Mouse (Mus musculus) monocyte, adult 5-6 weeks (primary cell): ENCODE results near the gene Teddm2. TPM values are rescaled to one million over a fixed set of nuclear protein-coding genes. Genes with fewer than 3 reads are reported as not detected.

Experiments used
- ATAC-seq: fragments of 153-309, 156-312 bp; replicated peaks from 2 replicates; pipeline ENCODE4 v1.8.0; 2017; ENCODE audit warnings: mild to moderate bottlenecking; ENCODE audit not compliant: low TSS enrichment, insufficient number of reproducible peaks, severe bottlenecking, poor library complexity, low FRiP score
- total RNA-seq: library from RNA; stranded (forward); fragments of 200-1000, 200-491, 200-594 nt; gene quantifications from 3 replicates; pipeline ENCODE4 v1.2.3, GENCODE M21; 2017

Teddm2 gene
- 0.32 to 1.4 TPM (median 0.87 TPM) in 3 replicates for total RNA-seq

DNA sequence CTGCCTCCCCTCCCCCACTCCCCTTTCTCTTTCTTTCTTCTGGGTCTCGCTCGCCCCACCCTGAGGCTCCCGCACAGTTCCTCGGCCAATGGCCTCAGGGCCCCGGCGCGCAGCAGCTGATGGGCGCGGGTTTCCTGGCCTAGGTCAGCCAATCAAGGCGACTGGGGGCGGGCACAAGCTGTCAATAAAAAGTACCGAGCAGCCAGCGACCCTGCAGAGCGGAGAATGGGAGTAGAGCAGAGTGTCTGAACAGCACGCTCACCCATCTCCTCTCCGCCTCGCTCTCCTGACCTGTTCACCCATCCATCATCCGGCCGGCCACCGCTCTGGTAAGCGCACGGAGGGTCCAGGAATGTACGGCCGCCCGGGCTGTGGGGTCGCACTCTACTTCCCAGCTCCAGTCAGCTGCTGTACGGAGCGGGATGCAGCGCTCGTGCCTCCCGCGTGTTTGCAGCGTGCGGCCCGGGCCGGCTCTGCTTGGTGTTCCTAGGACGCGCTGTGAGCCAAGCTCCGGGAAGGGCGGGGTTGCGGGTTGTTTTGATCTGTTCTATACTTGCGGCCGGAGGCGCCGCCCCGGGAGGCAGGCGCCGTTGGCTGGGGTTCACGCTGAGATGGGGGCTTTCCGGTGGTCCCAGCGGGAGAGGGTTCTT is at the start of gene Teddm2, which contains the start of gene Glul:
Gene Teddm2 (minus strand): TSS at position 498 of the 650 bp plus-strand sequence.
Gene Glul (plus strand): TSS at position 214 of the 650 bp plus-strand sequence.
- ATAC-seq: peak; percentile 89

DNA sequence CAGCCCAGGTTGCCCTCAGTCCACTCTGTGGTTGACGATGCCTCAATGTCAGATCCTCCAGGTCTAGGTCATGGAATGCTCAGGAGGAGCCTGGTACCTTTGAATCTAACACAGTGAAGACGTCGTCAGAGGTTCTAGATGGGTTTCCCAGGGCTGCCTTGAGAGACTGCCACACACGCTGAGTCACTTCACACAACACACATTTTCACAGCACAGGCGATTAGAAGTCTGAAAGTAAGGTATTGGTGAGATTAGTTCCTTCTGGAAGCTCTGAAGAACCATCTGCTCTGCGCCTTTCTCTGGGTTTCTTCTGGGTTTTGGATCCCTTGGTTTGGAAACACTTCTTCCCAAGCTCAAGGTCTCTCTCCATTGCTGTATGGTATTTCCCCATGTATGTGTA is 47.8 kb upstream of the Teddm2 start:
- ATAC-seq: no peak

DNA sequence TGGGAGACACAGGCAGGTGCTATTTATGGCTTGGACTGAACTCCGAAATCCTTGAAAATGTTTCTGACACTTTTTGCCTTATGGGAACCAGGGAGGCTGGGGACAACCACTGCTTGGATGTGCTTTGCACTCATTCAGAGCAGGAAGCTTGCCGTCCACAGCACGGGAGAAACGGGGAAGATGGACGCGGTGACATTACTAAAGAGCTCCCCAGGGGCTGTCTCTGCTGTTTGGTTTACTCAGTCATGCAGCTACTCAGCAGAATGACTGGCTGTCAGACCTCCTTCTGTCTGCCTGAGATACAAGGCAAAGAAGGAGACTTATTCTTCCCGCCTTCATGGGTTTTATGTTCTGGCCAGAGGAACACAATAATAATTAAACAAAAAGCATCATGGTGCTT is 46.9 kb upstream of the Teddm2 start:
- ATAC-seq: no peak

DNA sequence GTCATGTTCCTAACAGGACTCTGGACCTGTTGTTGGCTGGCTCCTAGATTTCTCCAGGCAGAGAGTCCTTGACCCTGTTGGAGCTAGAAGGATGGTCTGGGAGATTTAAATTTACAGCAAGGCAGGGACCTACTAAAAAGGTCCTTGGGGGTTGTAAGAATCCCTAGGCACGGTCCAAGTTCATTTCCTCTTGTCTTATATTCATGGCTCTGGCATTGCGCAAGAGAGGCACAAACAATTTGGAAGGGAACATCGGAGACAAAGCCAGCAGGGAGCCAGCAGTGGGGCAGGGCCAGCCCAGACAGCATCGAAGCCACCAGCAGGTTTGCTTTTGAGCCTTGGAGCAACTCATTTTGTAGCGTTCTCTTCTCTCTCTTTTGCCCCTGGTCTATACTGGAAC is 45.2 kb upstream of the Teddm2 start:
- ATAC-seq: no peak

DNA sequence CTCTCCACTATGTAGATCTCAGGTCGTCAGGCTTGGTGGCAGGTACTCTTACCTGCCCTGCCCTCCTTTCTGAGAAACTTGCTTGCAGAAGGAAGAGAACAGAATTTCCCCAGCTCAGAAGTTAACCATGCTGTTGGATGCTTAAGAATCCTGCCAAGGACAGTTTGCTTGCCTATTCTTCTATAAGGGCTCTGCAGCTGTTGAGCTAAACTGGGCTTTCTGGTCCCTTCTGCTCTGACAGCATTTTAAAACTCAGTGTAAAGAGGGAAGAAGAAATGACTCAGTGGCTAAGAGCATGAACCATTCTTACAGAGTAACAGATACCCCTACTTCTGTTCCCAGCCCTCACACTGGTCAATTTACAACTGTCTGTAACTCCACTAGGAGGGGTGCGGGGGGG is 41.0 kb upstream of the Teddm2 start:
- no peak for ATAC-seq

DNA sequence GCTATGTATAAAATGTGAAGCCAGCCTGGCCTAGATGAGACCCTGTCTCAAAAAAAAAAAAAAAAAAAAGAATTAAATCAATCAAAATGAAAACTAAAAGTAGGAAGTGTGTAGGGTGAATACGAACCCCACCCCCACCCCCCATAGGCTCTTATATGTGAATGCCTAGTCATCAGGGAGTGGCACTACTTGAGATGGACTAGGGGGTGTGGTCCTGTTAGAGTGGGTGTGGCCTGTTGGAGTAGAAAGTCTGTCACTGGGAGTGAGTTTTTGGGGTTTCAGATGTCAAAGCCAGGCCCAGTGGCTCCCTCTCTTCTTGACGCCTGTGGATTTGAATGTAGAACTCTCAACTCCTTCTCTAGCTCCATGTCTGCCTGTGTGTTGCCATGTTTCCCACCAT is 37.0 kb upstream of the Teddm2 start:
- ATAC-seq: no peak

DNA sequence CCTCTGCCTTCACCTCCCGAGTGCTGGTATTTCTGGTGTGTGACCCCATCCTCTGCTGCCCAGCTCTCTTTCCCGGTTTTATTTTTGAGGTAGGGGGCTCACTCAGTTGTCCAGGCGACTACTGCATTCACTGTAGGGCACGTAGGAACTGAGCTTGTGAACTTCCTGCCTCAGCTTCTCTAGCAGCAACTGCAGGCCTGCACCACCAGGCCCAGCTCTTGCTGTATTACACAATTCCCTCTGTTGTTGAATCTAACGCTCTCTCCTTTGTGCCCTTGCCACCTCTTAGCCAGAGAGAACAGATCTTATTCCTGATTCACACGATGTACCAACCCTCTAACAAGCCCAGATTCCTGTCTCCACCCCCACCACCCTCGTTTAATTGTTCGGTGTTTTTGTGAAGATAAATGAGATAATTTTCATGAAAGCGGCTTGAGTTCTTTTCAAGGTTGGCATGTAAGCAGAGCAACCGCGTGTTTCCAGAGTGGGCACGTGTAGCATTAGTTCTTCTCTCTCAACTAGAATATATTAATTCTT is 35.9 kb upstream of the Teddm2 start:
- no peak for ATAC-seq

DNA sequence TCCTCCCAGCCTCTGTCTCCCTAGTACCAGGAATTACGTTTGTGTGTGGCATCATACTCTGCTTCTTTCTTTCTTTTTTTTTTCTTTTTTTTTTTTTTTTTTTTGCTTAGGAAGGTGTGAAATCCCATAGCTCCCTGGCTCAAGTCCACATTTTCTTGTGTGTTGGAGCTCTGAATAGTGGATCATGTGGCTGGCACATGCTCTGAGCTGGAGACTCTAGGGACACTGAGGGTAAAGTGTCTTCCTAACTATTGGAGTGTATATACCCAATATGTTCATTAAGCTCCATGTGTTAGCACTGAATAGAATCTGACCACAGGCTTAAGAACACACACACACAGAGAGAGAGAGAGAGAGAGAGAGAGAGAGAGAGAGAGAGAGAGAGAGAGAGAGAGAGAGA is 33.7 kb upstream of the Teddm2 start:
- ATAC-seq: no peak

DNA sequence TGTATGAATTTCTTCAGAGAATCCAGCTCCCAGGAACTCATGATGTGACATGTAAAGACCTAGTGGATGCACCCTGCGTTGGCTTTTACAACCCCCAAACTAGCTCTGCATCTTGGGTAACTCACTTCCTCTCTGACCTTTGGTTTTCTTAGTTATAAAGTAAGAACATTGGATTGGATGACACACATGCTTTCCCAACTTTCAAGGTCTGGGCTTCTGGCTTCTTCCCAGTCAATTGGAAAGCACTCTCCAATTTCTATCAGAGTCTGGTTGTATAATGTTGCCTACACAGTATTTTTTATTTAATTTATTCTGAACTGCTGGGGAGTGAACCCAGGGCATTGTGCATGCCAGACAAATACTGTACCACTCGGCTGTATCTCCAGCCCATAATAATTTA is 30.4 kb upstream of the Teddm2 start:
- no peak for ATAC-seq

DNA sequence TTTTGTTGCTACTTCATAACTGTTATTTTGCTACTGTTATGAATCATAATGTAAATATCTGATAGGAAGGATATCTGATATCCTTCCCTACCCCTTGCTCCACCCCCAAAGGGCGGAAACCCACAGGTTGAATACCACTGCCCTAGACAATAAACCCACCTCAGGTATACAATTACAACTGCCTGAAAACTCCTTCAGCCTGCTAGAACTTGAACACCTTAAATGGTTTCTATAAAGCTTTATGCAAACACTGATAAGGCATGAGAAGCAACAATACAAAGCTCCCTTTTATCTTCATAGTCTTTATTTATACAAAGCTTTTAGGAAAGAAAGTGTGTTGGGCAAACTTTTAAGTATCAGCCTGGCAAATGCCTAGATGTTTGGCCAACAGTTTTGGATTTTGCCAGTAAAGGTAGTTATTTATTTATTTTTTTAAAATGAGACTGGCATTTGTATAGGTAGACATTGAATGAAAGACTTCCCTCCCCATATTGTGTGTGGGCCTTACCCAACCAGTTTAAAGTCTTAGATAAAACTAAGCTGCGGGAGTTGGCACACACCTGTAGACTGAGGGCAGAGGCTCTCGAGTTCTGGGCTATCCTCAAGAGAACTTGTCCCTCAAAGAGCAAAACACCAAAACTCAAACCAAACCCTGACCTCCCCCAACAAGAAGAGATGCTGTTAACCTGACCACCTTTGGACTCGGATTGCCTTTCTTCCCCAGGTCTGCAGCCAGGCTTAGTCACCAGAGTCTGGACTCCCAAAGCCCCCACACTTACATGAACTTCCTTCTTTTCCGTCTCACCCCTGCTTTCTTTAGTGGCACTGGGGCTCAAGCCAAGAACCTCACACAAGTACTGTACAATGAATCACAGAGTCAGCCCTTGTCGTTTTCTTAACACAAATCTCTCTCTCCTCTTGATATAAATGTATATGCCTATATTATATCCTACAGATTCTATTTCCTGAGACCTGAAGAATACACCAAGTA is 24.7 kb upstream of the Teddm2 start:
- ATAC-seq: no peak

DNA sequence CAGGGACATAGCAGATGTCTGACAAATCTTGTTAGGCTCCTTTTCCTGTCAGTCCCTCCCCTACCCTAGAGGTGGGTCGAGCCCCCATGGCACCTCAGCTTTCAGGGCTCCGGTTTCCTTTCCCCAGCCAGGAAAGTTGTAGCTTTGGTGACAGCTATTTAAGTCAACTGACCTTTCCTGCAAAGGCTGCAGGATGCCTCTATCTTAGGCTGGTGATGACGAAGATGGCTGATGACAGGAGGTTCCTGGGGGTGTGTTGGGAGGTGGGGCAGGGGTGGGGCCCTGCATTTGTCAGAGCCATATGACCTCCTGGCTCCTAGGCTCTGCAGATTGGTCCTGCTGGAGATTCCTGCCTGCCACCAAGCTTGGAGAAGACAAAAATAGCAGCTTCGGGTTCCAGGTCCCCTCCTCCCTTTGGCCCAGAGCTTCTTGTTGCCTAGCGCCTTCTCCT is 22.6 kb upstream of the Teddm2 start:
- ATAC-seq: no peak

DNA sequence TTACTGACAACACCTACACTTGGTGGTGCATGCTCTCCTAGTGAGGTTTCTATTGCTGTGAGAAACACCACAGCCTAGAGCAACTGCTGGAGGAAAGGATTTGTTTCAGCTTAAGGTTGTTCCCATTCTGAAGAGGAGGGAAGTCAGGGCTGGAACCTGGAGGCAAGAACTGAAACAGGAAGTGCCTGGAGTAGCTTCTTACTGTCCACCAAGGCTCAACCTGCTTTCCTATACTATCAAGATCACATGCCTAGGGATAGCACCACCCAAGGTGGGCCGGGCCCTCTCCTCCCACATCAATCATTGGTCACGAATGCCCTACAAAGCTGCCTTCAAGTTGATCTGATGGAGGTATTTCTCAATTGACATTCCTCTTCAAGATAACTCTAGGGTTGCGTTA is 21.6 kb upstream of the Teddm2 start:
- ATAC-seq: 0 out of 2 replicates have a peak, but pooled peaks have one; percentile 22

DNA sequence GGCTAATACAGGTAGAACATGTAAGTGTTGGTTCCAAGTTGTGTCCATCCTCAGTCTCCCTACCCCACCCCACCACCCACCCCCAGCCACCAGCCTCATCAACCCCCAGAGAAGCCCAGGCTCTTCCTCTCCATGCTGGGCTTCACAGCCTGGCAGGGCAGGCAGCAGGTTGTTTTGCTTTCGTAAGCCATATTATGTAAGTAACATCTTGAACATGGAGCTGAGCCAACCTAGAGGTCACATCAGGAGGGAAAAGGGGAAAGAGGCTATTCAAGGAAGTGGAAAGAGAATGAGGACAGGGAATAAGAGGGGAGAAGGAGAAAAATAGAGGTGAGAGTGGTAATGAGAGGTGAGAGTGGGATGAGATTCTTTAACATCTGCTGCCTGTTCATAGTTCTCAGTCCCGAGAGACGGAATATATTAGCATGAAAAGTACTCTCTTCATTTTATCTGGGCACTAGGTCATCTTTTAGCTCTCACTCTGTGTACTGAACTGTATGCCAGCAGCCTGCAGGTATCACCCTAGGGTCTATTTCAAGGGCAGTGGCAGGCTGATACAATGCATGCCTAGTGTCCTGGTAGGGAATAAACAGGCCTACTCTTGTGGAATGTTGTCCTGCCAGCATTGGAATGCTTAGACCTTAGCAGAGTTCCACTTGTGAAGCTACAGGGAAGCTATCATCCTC is 18.6 kb upstream of the Teddm2 start:
- ATAC-seq: no peak

DNA sequence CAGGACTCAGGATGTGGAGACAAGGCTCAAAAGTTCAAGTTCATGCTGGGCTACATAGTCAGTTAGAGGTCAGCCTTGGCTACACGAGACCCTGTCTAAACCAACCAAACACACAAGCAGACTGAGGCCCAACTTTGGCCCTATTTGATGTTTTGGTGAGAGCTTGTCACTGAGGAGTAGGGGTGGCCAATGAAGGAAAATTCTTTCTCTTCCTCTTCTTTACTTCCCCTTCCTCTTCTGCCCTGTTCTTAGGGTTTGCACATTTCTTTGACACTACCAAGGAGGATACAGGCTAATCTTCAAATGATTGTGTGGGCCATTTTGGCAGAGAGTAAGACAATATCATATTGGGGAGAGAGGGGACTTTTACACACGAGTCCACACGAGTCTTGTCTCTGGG is 13.8 kb upstream of the Teddm2 start:
- ATAC-seq: peak; percentile 88

DNA sequence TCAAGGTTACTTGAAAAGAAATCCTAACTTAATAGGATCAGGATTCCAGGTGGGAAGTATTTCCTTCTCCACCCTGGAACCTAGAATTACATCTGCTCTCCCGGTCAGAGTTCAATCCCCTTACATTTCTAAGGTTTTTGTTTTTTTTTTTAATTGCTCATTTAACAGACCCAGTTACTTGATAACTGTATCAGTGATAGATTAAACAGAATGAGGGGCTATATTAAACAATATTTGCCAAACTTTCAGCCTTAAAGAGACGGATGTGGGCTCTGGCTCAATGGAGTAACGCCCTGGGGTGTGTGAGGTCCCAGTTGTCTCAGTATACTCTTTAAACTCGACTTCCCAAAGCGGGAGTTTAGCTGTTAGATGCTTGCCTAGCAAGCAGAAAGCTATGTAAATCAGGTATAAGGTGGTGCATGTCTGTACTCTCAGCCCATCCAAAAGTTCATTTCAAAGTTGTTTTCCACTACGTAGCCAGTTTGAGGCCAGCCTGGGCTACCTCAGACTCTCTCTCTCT is 11.3 kb upstream of the Teddm2 start:
- ATAC-seq: no peak

DNA sequence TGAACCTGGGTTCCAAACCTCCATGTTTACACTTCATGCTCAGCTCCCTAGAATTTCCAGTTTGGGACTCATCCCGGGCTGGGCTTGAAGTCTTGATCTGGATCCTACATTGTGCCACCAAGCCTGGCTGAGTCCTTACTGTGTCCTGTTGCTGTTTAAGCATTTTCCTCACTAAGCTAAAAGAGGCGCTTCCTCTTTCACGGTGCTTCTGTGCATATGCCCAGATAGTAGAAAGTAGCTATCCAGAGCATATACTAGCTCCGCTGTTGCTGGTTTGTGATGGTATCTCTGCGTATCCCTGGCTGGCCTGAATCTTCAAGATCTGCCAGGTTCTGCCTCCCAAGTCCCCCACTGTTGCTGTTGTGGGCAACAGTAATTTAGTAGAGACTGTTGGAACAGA is 10.4 kb upstream of the Teddm2 start:
- no peak for ATAC-seq

DNA sequence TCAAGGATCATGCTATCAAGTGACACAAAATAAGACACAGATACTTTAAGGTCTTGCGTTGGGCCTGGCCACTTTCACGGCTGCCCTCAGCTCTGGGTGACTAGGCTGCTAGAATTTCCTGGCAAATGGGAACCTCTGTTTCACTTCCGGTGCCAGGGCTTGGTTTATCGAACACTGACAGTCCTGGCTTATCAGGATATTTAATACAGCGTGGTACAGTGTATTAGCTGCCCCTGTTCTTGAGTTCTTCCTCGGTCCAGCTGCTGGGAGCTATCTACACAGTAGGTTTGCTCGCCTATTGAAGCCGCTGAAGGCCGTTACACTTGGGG is 9.9 kb upstream of the Teddm2 start:
- no peak for ATAC-seq

DNA sequence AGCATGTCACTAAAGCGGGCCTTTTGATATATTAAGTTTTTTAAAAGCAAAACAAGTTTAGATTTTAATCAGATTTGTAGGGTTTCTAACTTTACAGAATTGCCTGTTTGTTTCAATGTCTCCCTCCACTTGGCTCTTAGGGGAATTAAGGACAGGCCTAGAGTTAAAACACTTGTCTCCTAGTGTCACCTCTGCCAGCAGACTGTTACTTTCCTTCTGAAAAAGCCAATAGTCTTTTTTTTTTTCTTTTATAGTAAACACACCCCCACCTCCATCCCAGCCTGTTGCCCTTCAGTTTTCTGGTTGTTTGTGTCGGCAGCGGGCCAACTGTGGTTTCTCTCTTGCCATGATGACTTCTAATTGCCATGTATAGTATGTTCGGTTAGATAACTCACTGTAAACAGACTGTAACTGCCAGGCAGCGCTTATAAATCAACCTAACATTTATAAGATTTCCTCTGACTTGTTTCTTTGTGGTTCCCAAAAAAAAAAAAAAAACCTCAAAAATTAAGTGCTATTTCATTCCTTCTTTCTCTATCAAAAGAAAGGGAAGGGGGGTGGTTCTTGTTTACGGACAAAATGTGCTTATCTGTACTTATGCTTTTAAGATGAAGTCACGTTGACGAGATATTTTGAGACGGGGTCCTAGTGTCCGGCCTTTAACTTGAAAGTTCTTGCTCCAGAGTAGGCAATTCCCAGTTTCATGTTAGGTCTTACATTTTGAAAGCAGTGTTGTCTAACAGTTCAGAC is 9.4 kb upstream of the Teddm2 start:
- no peak for ATAC-seq
